Mouse (Mus musculus) bone marrow macrophage, adult 2 months (primary cell): ENCODE results near the gene Kmt2e. TPM values are rescaled to one million over a fixed set of nuclear protein-coding genes. Genes with fewer than 3 reads are reported as not detected.
"Not testable (repeated sequence)": the region's sequence is repeated elsewhere in the genome, so short reads cannot be mapped to it uniquely, and the experiment has no call there.

Experiments
- H3K27ac ChIP-seq: 2 replicates; pipeline ENCODE4 v1.5.1; 2012; ENCODE audit warnings: low read depth, low read length; ENCODE audit not compliant: insufficient read depth
- H3K4me1 ChIP-seq: 2 replicates; pipeline ENCODE4 v1.6.1; 2012; ENCODE audit warnings: low read length; ENCODE audit not compliant: control insufficient read depth, insufficient read depth
- H3K4me3 ChIP-seq: 2 replicates; pipeline ENCODE4 v1.5.1; 2012; ENCODE audit warnings: mild to moderate bottlenecking, low read length, moderate library complexity; ENCODE audit not compliant: insufficient read depth
- CTCF ChIP-seq: IDR thresholded peaks from 2 replicates; pipeline ENCODE4 v1.5.1; 2012; ENCODE audit warnings: low read depth, mild to moderate bottlenecking, low read length, moderate library complexity
- POLR2A ChIP-seq: IDR thresholded peaks from 2 replicates; pipeline ENCODE4 v1.6.1; 2012; ENCODE audit warnings: mild to moderate bottlenecking, low read depth, low read length, borderline replicate concordance
- polyA plus RNA-seq: library from polyadenylated mRNA; stranded (reverse); fragments of >200 nt; gene quantifications from 2 replicates; pipeline ENCODE4 v1.2.4, GENCODE M21; 2012; ENCODE audit not compliant: missing spikeins, insufficient read depth, insufficient read length

Kmt2e gene
- polyA plus RNA-seq, 1 experiment: 70.5 TPM

DNA sequence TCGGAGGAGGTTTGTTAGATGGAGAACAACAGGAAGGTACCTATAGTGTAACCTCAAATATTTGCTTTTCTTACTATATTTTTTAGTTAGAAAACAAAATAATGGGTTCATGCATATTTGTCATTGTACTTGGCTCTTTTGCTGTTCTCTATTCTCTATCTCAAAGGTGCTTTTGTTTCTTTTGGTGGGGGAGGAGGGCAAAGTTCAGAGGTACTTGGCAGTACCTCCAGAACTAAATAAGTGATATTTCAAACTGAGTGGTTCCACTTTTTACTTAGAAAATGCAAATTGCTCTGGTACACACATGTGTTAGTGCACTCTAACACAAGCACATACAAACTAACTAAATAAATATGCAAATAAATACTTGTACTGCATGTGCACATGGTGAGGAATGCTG is 7.7 kb downstream of the Kmt2e start:
- Histone ChIP-seq H3K4me3 (no peak overlapping the region), H3K4me1 (peaks cover 19% of the 10 kb centered on the region), H3K27ac (no peak overlapping the region)
- no peak for TF ChIP-seq CTCF

DNA sequence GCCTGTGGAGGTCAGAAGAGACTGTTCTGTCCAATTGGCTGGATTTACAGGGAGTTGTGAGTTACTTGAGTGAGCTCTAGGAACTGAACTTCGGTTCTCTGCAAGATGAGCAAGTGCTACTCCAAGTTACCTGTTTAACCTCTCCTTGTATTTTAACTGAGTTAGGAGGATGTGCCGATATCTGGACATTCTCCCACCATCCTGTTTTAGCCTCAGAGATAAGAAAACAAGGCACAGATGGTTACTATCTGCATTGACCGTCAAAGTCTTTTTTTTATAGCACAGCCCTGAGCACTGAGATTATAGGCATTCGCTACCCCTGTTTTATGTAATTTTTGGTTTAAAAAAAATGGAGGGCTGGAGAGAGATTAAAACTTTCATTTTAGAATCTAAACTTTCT is 10.2 kb downstream of the Kmt2e start:
- Histone ChIP-seq H3K4me1 (peaks cover 16% of the 10 kb centered on the region), H3K27ac (no peak overlapping the region)

DNA sequence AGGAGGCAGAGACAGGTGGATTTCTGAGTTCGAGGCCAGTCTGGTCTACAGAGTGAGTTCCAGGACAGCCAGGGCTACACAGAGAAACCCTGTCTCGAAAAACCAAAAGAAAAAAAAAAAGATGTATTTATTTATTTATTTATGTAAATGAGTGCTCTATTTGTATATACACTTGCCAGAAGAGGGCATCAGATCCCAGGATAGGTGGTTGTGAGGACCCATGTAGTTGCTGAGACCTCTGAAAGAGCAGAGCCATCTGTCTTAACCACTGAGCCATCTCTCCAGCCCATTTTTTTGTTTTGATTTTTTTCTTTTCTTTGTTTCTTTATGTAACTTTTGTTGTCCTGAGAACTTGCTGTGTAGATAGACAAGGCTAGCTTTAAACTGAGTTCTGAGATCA is 19.3 kb downstream of the Kmt2e start:
- H3K4me1 ChIP-seq, H3K4me3 ChIP-seq, H3K27ac ChIP-seq: not testable (repeated sequence)

More for the DNA sequence above, 10.2 kb downstream of the Kmt2e start:
- no peak for TF ChIP-seq CTCF
- no peak for TF ChIP-seq POLR2A
- no peak overlapping the region for H3K4me3 ChIP-seq

DNA sequence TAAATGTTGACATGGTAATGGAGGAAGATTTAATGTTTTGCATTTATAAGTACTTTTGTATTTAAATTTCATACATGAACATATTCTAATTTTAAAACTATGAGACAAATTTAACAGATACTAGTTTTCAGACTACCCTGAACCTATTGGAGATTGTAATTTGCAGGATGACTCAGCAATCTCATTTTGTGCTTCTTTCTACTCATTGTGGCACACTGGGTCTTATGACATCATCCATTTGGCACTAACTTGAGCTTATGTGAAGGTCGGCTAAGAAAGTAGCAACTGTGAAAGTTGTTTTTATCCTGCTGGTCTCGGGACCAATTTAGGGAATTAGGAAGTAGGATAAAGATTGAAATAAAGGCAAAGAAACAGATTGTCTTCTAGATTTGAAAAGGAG is 27.4 kb downstream of the Kmt2e start:
- Histone ChIP-seq H3K27ac (peak overlapping the region; percentile 57), H3K4me1 (peaks cover 24% of the 10 kb centered on the region)
- TF ChIP-seq CTCF: no peak
- no peak for TF ChIP-seq POLR2A

DNA sequence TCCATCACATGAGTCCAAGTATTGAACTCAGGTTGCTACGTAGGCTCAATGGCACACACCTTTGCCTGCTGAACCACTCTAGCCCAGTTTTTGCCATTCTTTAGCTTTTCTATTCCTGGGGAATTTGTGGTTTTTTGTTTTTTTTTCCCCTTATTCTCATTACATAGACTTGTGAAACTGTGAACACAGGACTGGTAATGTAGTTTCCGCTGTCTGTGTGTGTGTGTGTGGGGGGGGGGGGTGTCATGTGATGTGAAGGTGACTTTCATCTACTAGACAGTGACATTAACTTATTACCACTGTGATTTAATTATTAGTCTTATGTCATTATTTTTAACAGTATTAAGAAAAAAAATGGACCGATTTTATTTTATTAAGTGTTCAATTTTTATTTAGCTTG is 30.0 kb downstream of the Kmt2e start:
- H3K27ac ChIP-seq: no peak overlapping the region
- H3K4me3 ChIP-seq: no peak overlapping the region
- H3K4me1 ChIP-seq: peaks cover 9% of the 10 kb centered on the region
- no peak for TF ChIP-seq POLR2A
- TF ChIP-seq CTCF: no peak

More for the DNA sequence above, 27.4 kb downstream of the Kmt2e start:
- H3K4me3 ChIP-seq: no peak overlapping the region

DNA sequence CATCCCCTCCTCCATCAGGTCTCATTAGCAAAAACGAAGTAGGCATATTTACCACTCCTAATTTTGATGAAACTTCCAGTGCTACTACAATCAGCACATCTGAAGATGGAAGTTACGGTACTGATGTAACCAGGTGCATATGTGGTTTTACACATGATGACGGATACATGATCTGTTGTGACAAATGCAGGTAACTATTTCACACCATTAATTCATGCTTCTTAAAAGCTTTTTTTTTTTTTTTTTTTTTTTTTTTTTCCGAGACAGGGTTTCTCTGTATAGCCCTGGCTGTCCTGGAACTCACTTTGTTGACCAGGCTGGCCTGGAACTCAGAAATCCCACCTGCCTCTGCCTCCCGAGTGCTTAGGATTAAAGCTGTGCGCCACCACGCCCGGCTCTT is 30.5 kb downstream of the Kmt2e start:
- TF ChIP-seq POLR2A (no peak), CTCF (no peak)
- Histone ChIP-seq H3K4me3 (no peak overlapping the region), H3K27ac (no peak overlapping the region), H3K4me1 (peaks cover 9% of the 10 kb centered on the region)

DNA sequence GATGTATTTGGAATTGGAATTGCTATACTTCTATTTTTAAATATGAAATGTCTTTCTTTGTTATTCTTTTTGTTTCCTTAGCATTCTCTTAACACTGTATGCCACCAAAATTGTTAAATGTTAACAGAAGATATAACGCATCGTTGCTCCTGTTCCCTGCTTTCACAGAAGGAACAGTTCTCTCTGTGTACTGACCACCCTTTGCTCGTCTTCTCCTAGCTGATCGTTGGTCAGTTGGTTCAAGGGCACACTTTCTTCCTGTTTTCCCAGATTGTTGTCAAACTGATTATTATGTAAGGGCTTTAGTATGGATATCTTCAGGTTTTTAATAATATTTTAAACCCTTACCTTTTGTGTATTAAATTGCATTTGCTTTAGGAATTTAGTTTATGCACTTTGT is 32.3 kb downstream of the Kmt2e start:
- H3K27ac ChIP-seq: no peak overlapping the region
- H3K4me1 ChIP-seq: peaks cover 7% of the 10 kb centered on the region
- no peak for TF ChIP-seq POLR2A
- TF ChIP-seq CTCF: no peak
- no peak overlapping the region for H3K4me3 ChIP-seq

DNA sequence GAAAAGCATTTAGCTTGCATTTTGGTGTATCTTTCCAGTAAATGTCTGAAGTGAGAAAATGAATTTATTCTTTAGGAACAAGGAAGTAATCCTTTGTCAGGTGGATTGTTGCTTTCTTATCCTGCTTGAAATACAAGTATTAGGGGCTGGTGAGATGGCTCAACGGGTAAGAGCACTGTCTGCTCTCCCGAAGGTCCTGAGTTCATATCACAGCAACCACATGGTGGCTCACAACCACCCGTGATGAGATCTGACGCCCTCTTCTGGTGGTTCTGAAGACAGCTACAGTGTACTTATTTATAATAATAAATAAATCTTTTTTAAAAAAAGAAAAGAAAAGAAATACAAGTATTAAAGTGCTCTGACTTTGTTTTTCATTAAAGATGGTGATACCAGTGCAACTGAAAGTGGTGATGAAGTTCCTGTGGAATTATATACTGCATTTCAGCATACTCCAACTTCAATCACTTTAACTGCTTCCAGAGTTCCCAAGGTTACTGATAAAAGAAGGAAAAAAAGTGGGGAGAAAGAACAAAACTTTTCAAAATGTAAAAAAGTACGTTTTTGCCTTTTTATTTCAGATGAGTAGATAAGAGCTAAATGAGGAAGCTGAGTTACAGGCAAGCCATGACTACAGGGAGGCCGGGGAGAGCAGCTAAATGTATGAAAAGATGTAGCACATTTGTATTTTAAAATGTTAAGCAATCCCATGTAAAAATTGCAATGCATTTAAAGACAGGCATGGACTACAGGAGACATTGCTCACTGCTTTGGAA is 39.0 kb downstream of the Kmt2e start:
- Histone ChIP-seq H3K4me3 (no peak overlapping the region), H3K4me1 (no peaks in the 10 kb centered on the region), H3K27ac (no peak overlapping the region)
- TF ChIP-seq POLR2A (no peak), CTCF (0 out of 2 replicates have a peak, but pooled peaks have one; percentile 8)

DNA sequence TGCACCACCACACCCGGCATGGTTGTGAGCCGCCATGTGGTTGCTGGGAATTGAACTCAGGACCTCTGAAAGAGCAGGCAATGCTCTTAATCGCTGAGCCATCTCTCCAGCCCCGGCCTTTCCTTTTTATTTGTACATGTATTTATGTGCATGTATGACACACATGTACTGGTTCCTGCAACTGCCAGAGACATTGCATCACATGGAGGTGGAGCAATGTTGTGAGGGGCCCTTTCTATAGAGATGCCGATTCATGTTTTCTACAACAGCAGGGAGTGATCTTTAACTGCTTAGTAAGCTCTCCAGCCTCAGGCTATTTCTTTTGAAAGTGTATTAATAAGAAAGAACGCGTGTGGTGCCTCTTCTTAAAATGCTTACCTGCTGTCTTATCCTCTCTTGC is 49.6 kb downstream of the Kmt2e start:
- Histone ChIP-seq H3K27ac (no peak overlapping the region), H3K4me1 (peaks cover 5% of the 10 kb centered on the region), H3K4me3 (no peak overlapping the region)
- TF ChIP-seq POLR2A (no peak), CTCF (no peak)

DNA sequence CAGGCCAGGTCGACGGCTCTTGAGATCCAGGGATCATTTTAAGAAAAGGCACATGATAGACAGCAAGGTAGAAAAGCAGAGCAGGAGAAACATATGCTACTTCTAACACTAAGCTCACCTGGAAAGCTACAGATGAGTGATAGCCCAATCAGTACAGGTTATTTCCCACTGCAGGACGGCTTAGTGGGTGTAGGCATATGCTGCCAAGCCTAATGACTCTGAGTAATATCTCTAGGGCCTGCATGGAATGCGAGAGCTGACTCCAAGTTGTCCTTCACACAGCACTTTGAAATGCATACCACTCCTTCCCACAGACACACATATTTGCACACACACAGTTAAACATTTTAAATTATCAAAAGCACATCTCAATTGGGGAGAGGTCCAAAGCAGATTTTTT is 55.0 kb downstream of the Kmt2e start:
- no peak for TF ChIP-seq CTCF
- H3K27ac ChIP-seq: no peak overlapping the region
- H3K4me3 ChIP-seq: no peak overlapping the region
- no peaks in the 10 kb centered on the region for H3K4me1 ChIP-seq

DNA sequence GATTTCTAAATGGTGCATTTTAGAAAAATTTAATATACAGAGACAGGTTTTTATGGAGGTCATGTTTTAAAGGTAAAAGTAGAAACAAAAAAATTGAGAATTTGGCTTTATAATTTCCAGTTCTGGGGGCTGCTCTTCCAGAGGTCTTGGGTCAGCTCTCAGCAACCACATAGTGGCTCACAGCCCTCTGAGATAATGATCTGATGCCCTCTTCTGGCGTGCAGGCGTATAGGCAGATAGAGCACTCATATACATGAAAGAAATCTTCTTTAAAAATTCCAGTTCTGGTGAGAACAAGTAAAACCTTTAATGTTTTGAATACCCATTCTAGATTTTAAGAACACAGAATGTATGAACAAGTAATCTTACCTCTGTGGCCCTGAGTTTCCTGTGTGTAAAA is 56.6 kb downstream of the Kmt2e start:
- Histone ChIP-seq H3K27ac (no peak overlapping the region), H3K4me1 (no peaks in the 10 kb centered on the region), H3K4me3 (no peak overlapping the region)
- TF ChIP-seq POLR2A (no peak), CTCF (peak; percentile 28; the same call in 1 of the 2 replicates)
